Mouse (Mus musculus) CH12.LX (cell line): Measurements from ENCODE around the gene Tnpo1.

Experiments used
- CHD2 ChIP-seq: IDR thresholded peaks from 2 replicates; pipeline ENCODE4 v1.6.1; 2011; ENCODE audit warnings: low read length, improper control_type of control experiment
- CTCF ChIP-seq, 2 experiments: IDR thresholded peaks in 1 of 2; conservative IDR thresholded peaks in 1 of 2; 2 replicates each; pipeline ENCODE4 v1.5.1; 2011 to 2012; ENCODE audit warnings: low read depth in 2 of 2, low read length in 2 of 2, improper control_type of control experiment in 1 of 2, inconsistent platforms in 1 of 2, mild to moderate bottlenecking in 1 of 2, moderate library complexity in 1 of 2
- EP300 ChIP-seq: IDR thresholded peaks from 2 replicates; pipeline ENCODE4 v1.6.1; 2011; ENCODE audit warnings: low read length, improper control_type of control experiment
- ETS1 ChIP-seq: conservative IDR thresholded peaks from 2 replicates; pipeline ENCODE4 v1.6.1; 2012; ENCODE audit warnings: low read depth, mild to moderate bottlenecking, inconsistent platforms, low read length, improper control_type of control experiment, moderate library complexity
- GABPA ChIP-seq: IDR thresholded peaks from 2 replicates; pipeline ENCODE4 v1.6.1; 2012; ENCODE audit warnings: low read depth, low read length, improper control_type of control experiment, inconsistent platforms; ENCODE audit not compliant: insufficient replicate concordance
- POLR2A ChIP-seq: IDR thresholded peaks from 2 replicates; pipeline ENCODE4 v1.6.1; 2011; ENCODE audit warnings: low read depth, mild to moderate bottlenecking, improper control_type of control experiment, low read length
- POLR2AphosphoS2 ChIP-seq: IDR thresholded peaks from 2 replicates; pipeline ENCODE4 v1.6.1; 2011; ENCODE audit warnings: low read depth, low read length, improper control_type of control experiment
- RCOR1 ChIP-seq: conservative IDR thresholded peaks from 2 replicates; pipeline ENCODE4 v1.6.1; 2012; ENCODE audit warnings: low read depth, mild to moderate bottlenecking, inconsistent platforms, low read length, improper control_type of control experiment
- TCF12 ChIP-seq: IDR thresholded peaks from 2 replicates; pipeline ENCODE4 v1.6.1; 2014; ENCODE audit warnings: low read depth, mild to moderate bottlenecking, inconsistent platforms, low read length, improper control_type of control experiment
- UBTF ChIP-seq: IDR thresholded peaks from 2 replicates; pipeline ENCODE4 v1.6.1; 2012; ENCODE audit warnings: low read depth, mild to moderate bottlenecking, inconsistent platforms, low read length, improper control_type of control experiment, moderate library complexity
- USF1 ChIP-seq: IDR thresholded peaks from 2 replicates; pipeline ENCODE4 v1.6.1; 2014; ENCODE audit warnings: low read depth, mild to moderate bottlenecking, inconsistent platforms, low read length, improper control_type of control experiment
- USF2 ChIP-seq: conservative IDR thresholded peaks from 2 replicates; pipeline ENCODE4 v1.6.1; 2011; ENCODE audit warnings: low read depth, low read length, improper control_type of control experiment

GRCm38 (mm10) chr13:98815147-98815785 lies 110.9 kb downstream of the Tnpo1 start, which contains the start of gene Fcho2:
- TF ChIP-seq CTCF (conservative IDR thresholded peaks at IDR 0.05 in 1 of 2, IDR thresholded peaks at IDR 0.05 in 1 of 2; ENCODE audit: low read depth in 2 of 2, low read length in 2 of 2) (peak in 1 of 2 experiments; percentile 86; a peak in 2 of 4 replicates), ETS1 (0 out of 2 replicates have a peak, but pooled peaks have one; percentile 11), POLR2A (peak; percentile 72), TCF12 (peak; percentile 67), EP300 (no peak), RCOR1 (peak; percentile 44; the same call in 1 of the 2 replicates), CHD2 (no peak), POLR2AphosphoS2 (0 out of 2 replicates have a peak, but pooled peaks have one; percentile 39), UBTF (peak; percentile 49), USF1 (no peak), GABPA (no peak), USF2 (no peak)
